Mouse (Mus musculus) CD4-positive, CD25-positive, alpha-beta regulatory T cell, adult 2 months (primary cell): ENCODE measurements at regions not wholly inside any gene's neighbourhood (a gene's known extent, or its start where the extent isn't known, plus 50 kb on each side); places are given as distances from the start of the nearest gene placed in this dataset.

ENCODE experiments used
- DNase-seq: peaks from one replicate; pipeline ENCODE4 v3.0.0-alpha.2; 2012; ENCODE audit warnings: low read depth, low spot score

DNA sequence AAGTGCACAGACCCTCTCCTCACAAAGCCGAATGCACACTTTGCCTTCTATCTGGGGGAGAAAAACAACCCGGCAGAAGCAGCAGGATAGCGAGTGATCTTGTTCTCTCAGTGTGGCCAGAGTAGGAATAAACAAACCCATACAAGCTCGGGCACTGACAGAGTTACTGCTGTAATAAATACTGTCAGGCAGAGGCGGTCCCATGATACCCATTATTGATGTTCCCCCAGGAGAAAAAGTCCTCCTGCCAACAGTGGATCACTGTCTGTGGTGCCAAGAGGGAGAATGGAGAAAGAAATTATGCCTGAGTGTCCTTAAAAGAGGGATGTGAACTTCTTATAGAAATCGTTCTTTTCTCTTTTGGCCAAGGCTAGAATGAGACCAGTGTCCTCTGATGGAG lies 200.2 kb downstream of the Adra2a start:
- no peak for DNase-seq

DNA sequence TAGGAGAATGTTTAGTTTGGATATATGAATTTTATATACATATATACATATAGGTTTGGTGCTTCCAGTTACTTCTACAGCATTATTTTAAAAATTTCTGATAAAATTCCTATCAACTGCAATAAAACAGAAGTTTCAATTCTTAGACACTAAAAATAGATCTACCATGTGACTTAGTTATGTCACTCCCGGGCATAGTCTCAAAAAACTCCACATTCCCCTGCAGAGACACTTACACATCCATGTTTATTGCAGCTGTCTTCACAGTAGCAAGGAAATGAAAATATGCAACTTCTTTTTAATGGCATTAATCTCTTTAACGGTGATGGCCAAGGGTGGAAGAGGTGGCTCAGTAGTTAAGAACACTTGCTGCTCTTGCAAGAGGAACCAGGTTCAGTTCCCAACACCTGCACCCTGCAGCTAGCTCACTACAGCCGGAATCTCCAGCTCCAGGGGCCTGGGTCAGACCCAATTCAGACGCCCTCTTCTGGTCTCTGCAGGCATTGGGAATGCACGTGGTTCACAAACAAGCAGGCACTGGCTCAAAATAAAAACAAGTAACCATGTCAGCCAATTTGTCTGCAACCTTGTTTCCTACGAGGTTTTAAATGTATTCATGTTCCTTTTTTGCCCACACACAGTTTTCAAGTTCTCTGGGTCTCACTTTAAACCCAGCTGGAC lies 204.4 kb downstream of the Adra2a start:
- peak; percentile 4 for DNase-seq

DNA sequence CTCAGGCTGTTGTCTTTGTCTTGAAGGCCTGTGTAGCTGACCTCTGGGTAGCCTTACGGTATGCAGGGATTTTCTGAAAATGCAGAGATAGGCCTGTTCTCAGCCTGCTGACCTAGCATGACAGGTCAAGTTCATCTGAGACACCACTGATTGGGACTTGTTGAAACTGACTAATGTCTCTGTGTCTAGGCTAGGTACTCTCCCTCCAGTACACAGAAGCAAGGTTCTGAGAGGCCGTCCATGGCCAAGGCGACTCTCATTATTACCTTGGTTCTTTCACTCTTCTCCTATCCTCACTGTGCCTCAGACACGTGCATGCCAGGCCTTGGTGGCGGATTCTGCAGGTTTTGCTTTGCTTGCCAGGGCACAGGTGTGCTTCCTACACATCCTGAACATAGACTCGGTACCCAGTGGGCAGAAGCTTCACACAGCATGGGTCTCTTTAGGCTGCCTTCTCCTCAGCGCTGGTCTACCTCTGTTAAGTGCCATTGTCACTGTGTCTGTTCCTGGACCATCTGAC lies 208.3 kb downstream of the Adra2a start:
- no peak for DNase-seq

DNA sequence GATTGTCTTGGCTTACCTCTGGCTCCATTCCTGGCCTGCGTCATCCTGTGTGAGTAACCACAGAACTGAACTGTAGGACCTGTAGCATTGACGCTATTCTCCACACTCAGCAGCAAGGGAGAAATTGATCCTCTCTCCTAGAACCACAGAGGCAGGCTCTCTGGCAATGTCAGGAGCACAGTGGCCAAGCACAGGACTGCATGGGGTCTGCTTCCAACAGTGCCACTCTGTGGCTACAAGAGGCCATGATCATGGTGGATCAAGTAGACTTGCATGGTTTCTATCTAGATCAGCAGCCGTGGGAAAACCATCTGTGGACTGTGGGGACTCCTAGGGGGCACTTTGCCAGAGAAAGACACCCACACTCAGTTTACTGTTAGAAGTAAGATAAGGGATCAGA lies 213.9 kb downstream of the Adra2a start:
- peak; percentile 1 for DNase-seq

DNA sequence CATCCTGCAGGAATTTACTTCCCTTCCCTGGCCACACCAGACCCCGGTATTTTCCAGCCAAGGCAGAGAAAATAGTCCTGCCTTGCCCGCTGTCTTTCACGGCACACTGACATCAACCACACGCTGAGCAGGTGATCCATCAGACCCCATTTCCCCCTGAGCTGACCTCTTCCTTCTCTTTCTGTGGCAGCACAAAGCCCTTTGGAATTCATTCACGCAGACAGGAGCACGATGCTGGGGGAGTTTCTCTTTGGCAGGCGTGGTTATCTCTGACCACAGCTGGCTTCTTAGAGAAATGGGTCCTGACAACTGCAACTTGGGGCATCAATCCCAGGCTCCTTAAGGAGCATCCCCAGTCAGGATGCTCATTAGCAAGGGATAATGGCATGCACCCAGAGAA lies 215.2 kb downstream of the Adra2a start:
- no peak for DNase-seq

DNA sequence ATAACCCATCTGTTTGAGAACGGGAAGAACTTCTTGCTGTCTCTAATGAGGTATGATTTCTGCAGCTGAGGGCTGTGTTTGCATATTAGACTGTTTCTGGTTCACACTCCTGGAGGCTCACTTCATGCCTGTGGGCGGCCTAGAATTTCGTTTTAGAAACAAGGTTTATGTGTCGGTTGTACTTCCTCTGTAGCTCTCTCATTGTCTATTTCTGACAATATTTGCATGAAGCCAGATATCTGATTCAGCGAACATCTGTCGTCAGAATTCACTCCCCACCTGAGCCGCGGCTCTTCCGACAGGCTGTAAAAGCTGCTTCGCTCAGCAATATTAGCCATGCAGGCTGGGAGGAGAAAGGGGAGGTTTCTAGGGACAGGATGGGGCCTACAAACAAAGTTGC lies 233.4 kb downstream of the Adra2a start:
- DNase-seq, result no peak

DNA sequence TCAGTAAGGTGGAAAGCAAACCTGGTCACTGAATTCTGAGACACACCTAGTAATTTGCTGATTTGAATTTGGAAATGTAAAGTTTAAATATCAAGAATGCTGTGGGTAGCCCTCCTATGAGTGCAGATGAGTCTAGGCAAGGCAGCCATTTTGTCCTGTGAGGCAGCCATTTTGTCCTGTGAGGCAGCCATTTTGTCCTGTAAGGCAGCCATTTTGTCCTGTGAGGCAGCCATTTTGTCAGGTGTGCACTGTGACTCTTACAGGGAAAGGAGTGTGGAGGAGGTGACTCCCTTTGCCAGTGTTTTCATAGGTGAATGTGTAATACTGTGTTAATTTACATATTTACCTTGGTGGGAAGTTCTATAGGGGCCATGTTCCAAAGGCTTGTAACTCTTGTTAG lies 241.5 kb downstream of the Adra2a start:
- no peak for DNase-seq

DNA sequence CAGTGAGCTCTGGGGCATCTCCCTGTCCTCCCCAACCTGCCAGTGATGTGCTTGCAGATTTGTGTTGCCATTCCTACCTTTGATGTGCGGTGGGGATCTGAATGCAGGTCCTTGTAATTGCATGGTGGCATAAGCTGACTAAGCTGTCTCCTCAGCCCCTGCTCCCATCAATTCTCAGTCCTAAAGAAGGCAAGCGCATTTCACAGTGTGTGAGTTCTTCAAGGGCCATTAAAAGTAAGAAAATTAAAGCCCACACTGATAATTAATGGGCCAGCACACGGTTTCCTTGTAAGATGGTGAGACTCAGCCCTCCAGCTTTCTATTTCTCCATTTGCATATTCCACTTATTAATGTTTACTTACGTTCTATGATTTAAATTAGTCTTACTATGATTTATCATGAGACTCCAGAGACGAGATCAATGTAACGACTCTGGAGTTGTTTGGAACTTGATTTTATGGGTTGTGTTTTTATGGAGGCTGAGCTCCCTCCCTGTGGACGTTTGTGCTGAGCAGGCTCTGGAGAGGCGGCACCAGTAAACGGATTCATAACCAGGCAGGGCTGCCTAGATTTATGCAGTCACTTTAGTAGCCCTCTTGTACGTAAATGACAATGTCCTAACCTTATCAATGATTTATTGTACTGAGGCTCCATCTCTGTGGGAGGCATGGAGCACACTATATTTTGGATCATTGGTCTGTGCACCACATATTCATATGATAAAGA lies 253.9 kb downstream of the Adra2a start:
- DNase-seq, result no peak

DNA sequence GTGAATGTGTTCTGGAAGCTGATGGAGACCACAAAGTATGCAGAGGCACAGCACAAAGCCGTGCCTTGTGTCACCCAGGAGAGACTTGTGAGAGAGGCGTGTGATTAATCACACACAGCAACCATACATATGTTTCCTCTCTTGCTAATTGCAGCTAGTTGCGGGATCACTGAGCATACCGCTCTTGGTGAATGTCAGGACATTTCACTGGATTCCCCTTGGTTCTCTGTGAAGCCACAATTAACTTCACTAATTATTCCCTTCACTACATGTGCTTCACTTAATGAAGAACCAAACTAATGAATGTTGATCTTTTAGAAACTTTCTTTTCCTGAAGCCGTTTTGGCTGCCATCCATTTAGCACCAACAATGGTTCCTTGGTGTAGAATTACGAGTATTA lies 267.3 kb downstream of the Adra2a start:
- DNase-seq, result no peak

DNA sequence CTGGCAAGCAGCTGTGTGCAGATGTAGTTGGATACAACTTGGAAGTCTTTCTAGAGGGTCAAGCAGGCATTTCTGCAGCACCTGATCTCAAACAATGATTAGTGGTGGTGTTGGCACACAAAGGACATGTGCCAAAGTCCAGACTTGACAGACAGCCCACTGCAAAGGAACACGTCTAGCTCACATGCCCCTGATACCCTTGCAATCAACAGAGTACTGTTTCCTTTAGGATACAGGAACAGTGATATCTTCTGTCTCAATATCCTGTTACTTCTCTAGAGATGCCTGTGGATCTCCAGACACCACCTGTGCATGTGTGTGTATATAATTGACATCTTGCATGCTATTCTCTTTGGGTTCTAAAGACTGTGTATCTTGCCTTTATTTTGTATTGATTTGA lies 267.8 kb downstream of the Adra2a start:
- no peak for DNase-seq

DNA sequence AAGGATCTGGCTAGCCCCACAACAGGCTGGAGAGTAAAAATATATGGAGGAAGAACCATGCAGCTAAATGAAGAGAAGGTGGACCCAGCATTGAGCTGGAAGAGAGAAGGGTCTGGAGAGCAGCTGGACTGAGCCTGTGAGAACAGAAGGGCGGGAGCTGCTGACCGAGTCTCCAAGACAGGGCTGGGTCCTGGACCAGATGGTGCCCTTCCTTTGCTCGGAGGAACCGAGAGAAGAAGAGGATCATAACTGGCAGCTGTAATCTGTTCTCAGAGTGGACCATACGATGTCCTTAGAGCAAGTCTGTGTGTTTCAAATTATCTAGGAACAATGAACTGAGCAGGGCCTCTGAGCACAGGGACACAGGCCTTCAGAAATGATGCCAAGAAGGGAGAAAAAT lies 279.3 kb downstream of the Adra2a start:
- no peak for DNase-seq

DNA sequence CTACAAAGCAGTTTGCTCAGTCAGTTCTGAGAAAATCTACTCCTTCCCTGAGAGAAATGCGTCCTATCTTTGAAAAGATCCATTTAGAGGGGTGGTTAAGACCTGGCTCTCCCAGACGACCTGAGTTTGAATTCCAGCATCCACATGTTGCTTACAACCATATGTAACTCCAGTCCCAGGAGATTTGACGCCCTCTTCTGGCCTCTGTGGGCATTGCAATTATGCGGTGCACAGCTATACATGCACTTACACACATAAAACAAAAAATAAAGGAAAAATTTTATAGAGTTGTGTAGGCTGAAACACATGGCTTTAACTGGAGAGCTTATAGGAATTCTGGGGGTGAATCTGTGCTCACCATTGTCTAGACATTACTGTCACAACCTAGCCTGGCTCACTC lies 281.0 kb downstream of the Adra2a start:
- DNase-seq, result peak; percentile 1

DNA sequence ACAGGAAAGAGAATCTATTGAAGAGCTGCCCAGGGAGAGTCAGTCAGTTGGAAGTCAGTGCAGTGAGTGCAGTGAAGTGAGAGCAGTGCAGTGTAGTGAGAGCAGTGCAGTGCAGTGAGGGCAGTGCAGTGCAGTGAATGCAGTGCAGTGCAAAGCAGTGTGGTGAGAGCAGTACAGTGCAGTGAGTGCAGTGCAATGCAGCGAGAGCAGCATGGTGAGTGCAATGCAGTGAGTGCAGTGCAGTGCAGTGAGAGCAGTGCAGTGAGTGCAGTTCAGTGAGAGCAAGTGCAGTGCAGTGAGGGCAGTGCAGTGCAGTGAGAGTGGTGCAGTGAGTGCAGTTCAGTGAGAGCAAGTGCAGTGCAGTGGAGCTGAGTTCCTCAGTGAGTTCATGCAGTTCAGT lies 288.2 kb downstream of the Adra2a start:
- no peak for DNase-seq

DNA sequence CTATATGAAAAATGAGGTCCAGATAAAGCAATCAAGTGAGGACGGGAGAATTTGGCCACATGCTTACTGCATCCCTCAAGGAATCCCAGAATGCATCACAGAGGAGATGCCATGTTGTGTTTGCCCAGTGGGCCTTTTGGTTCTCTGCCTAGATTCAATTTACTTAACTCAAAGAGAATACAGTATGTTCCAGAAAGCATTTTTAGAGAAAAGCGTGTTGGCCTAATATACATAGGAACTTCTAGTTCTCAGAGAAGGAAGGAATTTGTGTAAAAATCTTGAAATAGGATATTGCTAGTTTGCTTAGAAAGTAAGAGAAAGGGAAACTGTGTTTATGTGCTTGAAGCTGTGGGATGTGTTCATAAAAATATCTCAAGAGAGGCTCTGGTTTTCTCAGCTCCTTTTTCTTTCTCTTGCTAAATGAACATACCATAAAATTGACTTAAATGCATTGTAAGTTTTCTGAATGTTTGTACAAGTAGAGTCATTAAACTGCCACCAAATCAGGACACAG lies 296.9 kb downstream of the Adra2a start:
- no peak for DNase-seq

DNA sequence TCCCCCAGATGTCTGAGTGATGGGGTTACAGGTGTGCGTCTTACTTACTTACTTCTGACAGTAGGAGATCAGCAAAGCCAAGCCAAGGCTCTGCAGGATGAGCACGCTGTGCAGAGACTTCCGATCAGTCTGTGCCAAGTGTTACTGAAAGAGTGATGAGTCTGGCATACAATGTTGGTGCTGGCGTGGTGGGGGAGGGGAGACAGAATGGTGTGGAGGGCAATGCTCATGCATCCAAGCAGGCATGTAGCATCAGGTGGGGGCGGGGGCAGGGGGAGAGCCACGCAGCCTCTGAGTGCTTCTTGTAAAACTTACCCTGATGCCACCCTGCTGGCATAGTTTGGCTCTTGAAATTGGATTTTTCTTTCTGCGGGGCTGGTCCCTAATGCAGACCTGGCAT lies 315.8 kb downstream of the Adra2a start:
- no peak for DNase-seq

DNA sequence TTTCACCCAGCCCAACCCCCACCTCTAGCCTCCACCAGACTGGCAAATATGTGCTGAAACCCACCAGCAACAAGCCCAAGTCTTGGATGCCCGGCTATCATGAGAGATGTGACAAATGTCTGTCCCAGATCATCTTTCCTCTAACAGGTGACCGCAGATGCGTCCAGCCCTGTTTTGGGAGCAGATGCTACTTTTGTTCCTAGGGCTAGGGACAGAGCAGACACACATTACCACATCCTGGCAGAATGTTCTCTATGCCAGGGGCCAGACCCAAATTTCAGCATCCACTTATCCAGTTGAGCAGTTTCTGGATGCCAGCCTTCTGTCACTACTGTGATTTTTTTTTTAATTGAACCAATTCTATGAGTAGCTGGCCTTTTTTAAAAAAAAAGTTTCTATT lies 316.7 kb downstream of the Adra2a start:
- no peak for DNase-seq

DNA sequence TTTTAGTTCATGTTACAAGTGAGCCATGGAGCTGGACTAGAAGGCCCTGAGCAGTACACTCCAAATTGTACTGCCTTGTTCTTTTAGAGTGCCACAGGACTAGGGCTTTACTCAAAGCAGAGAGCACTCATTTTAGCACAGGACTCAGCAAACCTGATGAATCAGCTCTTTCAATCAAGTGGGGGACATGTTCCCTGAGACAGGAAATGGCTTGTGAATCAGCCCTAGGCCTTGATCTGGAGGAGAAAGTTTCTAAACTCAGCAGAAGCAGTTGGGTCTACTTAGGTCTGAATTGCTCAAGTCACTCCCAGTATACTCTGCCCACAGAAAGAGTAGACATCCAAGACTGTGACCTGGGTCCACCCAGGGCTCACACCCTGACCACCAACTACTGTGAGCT lies 341.1 kb downstream of the Adra2a start:
- DNase-seq, result no peak

DNA sequence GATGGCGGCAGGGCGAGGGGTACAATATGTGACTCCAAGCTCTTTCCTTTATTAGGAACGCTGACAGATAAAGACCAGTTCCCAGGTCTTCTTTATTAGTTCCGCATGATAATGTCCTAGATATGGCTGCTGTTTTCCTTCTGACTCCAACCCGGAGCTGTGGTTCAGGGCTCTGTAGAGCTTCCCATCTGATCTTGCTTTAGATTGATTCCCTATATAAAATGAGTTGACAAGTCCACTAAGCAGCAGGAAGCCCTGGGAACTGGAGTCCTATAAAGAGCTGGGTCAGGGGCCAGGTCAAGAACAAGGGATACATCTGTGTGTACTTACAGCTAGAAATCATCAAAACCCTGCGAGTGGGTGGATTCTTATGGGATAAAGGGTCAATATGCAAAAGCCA lies 347.5 kb downstream of the Adra2a start:
- no peak for DNase-seq

DNA sequence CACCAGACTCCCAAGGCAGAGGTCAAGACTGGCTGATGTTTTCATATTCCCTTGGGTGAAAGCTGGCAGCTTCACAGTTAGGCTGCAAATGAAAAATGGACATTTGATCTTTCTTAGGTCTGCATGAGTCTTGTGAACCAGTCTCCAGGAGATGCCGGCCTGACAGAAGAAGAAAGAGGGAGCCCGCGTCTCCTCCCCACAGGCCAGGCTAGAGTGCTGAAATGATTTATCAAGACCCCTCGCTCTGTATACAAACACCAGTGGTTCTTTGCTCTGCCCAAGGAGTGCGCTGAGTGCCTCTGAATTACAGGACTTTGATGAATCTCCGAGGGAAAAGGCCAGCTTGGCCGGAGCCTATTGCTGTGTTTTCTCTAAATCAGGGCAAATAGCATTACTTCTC lies 355.7 kb downstream of the Adra2a start:
- no peak for DNase-seq

DNA sequence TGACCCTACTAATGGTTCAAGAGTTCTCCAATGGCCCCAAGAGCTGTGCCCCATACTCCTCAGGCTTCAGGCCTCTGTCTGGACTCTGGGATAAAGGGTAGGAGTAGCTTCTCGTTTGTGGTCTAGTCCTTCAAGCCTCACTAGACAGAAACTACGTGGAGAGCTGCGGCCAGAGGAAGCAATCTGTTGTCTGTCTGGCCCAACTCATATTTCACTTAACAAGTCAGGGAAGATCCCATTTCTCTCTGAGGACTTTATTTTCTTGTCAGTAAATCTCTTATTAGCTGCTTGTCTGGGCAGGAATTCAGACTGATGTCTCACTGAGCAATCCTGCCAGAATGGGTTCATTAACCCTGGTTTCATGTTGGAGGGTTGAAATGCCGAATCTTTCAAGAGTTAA lies 364.0 kb downstream of the Adra2a start:
- no peak for DNase-seq

DNA sequence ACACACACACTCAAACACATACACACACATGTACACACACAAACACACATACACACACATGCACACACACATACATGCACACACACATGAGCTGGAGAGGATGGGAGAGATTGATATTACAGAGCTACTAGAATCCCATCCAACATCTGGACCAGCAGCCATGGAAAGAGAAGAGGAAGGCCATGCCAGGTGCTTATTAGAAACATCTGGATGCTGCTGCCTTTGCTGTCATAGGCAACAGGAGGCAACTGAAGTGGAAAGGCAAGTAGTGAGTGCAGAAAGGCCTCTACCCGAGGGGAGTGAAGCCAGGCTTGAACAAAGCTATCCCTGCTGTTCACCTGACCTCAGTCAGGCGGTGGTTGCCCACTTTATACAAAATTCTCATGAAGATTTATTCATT lies 385.1 kb downstream of the Adra2a start:
- DNase-seq, result no peak

DNA sequence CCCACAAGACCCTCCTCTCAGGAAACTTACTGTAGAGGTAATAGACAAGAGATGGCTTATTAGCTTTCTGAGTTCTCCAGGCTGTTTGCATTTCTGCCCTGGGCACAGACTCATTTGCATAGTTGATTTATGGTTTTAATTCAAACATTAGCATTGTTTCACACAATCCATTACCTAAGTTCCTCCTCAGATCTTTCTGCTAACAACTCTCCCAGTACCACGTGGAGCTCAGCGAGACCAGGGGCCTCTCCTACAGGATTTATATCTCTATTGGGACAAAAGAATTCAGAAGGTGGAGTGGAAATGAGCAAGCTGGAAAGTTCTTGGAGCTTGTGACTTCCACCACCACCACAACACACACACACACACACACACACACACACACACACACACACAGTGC lies 396.8 kb downstream of the Adra2a start:
- no peak for DNase-seq
